Mouse (Mus musculus): Measurements from ENCODE around the gene Fhad1.

DNA sequence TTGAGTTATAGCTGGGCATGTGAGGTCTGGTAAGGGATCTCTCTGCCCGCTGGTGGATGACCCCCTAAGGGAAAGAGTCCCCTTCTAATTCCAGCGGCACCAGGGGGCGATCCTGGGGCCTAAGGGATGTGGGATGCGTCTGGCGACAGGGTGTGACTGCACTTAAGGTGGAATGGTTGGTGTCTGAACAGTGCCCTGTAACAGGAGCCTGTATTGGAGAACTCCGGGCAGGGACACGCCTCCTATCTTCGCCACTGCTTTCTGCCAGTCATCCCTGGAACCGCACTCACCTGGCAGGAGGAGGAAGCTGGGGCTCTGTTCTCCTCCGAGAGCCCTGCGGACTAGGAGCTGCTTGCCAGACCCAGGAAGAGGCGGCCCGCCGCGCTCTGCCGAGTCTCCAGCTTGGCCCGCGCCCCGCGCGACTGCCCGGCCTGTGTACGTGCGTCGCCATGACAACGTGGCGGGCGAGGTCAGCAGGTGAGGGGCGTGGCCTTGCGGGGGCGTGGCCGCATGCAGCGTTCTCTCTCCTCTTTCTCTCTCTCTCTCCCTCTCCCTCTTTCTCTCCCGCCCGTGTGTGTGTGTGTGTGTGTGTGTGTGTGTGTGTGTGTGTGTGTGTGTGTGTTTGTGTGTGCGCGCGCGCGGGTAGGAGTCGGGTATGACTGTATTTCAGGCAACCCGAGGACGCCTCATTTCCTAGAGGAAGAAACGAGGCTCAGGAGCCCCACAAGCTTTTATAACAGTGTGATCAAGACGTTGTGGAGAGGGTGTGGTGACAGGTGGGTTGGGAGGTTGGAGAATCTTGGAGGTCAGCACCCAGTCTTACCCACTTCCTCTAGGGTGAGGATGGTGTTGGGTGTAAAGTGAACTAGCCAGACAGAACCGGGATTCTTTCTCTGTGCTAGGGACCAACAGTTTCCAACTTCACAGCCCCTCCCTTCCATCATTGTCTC, at the start of gene Fhad1:
- no peak for TF ChIP-seq USF1 (IDR thresholded peaks at IDR 0.05; ENCODE audit: low read depth)
- TF ChIP-seq CTCF (IDR thresholded peaks at IDR 0.05; ENCODE audit: control insufficient read depth, insufficient read depth, insufficient read length): no peak
- TF ChIP-seq MYOD1 (IDR thresholded peaks at IDR 0.05; ENCODE audit: control insufficient read depth, insufficient read length, low read depth): no peak
- no peak for TF ChIP-seq MAX (IDR thresholded peaks at IDR 0.05)
- no peak for TF ChIP-seq FOSL1 (IDR thresholded peaks at IDR 0.05; ENCODE audit: insufficient read depth, low read length, poor library complexity, severe bottlenecking)
- no peak for TF ChIP-seq CEBPB (IDR thresholded peaks at IDR 0.05; ENCODE audit: low read depth)

Data from C2C12 (cell line).